Mouse (Mus musculus) forebrain, embryonic 12.5 days (tissue): Measurements from ENCODE around the gene Mbnl1. TPM values are rescaled to one million over a fixed set of nuclear protein-coding genes. Genes with fewer than 3 reads are reported as not detected.

Experiments used
- ATAC-seq: fragments of 200-750 bp; cut with Nextera tagmentation; 2 replicates; pipeline ENCODE4 v1.8.0; 2017; ENCODE audit warnings: moderate TSS enrichment; ENCODE audit not compliant: low FRiP score
- H3K27ac ChIP-seq: fragments of 300-500 bp; sonication (generic); 2 replicates; pipeline ENCODE4 v1.5.1; 2016; ENCODE audit warnings: mild to moderate bottlenecking
- H3K27me3 ChIP-seq: fragments of 300-500 bp; sonication (generic); 2 replicates; pipeline ENCODE4 v1.6.1; 2016; ENCODE audit warnings: mild to moderate bottlenecking
- H3K36me3 ChIP-seq: fragments of 300-500 bp; sonication (generic); replicated peaks from 2 replicates; pipeline ENCODE4 v1.6.1; 2016; ENCODE audit warnings: mild to moderate bottlenecking
- H3K4me1 ChIP-seq: fragments of 300-500 bp; sonication (generic); 2 replicates; pipeline ENCODE4 v1.6.1; 2016
- H3K4me2 ChIP-seq: fragments of 300-500 bp; sonication (generic); 2 replicates; pipeline ENCODE4 v1.6.1; 2016; ENCODE audit warnings: mild to moderate bottlenecking, moderate library complexity
- H3K4me3 ChIP-seq: fragments of 300-500 bp; sonication (generic); replicated peaks from 2 replicates; pipeline ENCODE4 v1.5.1; 2016; ENCODE audit warnings: mild to moderate bottlenecking
- H3K9ac ChIP-seq: fragments of 300-500 bp; sonication (generic); 2 replicates; pipeline ENCODE4 v1.6.1; 2016; ENCODE audit warnings: mild to moderate bottlenecking
- H3K9me3 ChIP-seq: fragments of 300-500 bp; sonication (generic); 2 replicates; pipeline ENCODE4 v1.6.1; 2016
- WGBS: fragments of 180-500 bp; shearing (Covaris S2); methylation state at CpG from one replicate; pipeline ENCODE4 v1.1.7; 2016; 5-methylcytosine and 5-hydroxymethylcytosine counted together
- polyA plus RNA-seq: library from polyadenylated mRNA; unstranded; fragments of >200 nt; fragmentation: Nextera tagmentation; extraction: Ambion mirVana; gene quantifications from 2 replicates; pipeline ENCODE4 v1.2.1, GENCODE M21; 2016

Mbnl1 gene
- polyA plus RNA-seq, 1 experiment from 2014 or later, result 37.3 TPM

DNA sequence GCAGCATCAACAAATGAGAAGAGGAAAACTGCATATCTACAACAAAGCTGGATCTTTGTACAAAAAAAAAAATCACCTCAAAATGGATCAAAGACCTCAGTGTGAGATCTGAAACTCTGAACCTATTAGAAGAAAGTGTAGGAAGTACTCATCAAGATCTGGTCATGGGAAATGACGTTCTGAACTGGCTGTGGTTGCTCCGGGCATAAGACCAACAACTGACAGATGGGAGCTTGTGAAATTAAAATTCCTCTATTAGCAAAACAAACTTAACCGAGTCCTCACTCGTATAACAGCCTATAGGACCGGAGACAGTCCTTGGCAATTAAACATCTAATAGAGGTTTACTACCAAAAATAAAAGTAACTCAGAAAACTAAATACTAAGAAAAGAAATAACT is 166.5 kb downstream of the Mbnl1 start:
- Histone ChIP-seq H3K36me3 (no peaks in the 10 kb centered on the region), H3K27ac (no peak overlapping the region), H3K4me2 (no peak overlapping the region), H3K9ac (no peak overlapping the region), H3K9me3 (no peaks in the 10 kb centered on the region), H3K27me3 (no peaks in the 10 kb centered on the region), H3K4me3 (no peak overlapping the region), H3K4me1 (no peaks in the 10 kb centered on the region)
- ATAC-seq, result no peak
- 87% methylated on average over 5 of the region's 5 CpGs for WGBS

DNA sequence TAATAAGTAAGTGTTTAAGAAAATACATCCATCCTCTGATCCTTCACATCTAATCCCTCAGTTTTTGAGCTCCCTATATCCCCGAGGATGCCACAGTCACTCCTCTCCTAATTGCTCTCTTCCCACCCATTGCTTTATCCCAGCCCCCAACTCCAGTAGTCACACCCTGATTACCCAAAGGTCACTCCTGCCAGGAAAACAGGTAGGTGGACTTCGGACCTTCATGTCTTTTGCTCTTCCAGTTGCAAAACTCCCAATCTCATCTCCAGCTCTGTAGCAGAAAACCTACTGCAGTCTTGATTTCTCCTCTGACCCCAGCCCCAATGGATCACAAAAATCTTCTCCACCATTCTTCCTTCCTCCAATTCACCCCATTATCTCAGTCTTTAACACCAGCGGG is 169.6 kb downstream of the Mbnl1 start:
- Histone ChIP-seq H3K4me1 (no peaks in the 10 kb centered on the region), H3K9me3 (no peaks in the 10 kb centered on the region), H3K4me2 (no peak overlapping the region), H3K36me3 (no peaks in the 10 kb centered on the region), H3K27me3 (no peaks in the 10 kb centered on the region), H3K9ac (no peak overlapping the region), H3K4me3 (no peak overlapping the region), H3K27ac (no peak overlapping the region)
- WGBS, result 76% methylated on average over 3 of the region's 3 CpGs
- no peak for ATAC-seq

DNA sequence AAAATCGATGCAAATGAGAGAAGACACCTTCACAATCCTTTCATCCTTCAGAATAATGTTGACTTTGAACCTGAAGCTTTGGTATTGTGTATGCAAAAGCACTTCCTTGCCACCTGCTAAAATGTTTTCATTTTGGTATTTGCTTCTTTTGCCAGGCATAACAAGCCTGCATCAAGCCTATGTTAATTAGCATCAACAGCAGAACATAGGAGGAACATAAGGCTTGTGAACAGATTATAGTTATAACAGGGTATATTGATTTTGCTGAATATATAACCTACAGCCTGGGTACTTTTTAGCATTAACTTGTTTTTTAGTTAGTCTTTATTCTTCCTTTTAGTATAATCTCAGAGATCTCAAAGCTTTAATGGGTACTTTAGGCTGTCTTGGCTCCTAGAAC is 172.9 kb downstream of the Mbnl1 start:
- ATAC-seq, result no peak
- H3K27ac ChIP-seq, result no peak overlapping the region
- H3K9me3 ChIP-seq, result no peaks in the 10 kb centered on the region
- H3K4me1 ChIP-seq, result no peaks in the 10 kb centered on the region
- H3K36me3 ChIP-seq, result no peaks in the 10 kb centered on the region
- WGBS, result 74% methylated on average over 1 of the region's 1 CpGs
- H3K27me3 ChIP-seq, result no peaks in the 10 kb centered on the region
- H3K4me3 ChIP-seq, result no peak overlapping the region
- no peak overlapping the region for H3K4me2 ChIP-seq
- H3K9ac ChIP-seq, result no peak overlapping the region

DNA sequence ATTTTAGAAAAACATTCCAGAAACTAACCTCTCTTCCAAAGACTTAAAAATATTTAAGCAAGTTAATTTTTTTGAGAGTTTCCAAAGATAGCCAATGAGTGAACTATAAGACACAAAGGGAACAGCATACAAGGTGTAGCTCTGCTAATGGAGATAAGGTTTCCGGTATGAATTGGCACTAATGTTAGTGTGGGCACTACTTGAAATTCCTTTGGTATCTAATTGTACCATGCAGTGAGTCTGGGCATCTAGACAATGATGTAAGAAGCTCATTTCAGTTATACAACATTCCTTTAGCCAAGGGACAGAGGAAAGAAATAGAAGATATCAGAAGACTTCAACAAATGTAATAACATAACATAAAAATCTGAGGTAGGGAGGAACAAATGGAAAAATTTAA is 175.7 kb downstream of the Mbnl1 start:
- Histone ChIP-seq H3K27ac (no peak overlapping the region), H3K9me3 (no peaks in the 10 kb centered on the region), H3K9ac (no peak overlapping the region), H3K27me3 (no peaks in the 10 kb centered on the region), H3K4me3 (no peak overlapping the region), H3K36me3 (no peaks in the 10 kb centered on the region), H3K4me2 (no peak overlapping the region), H3K4me1 (no peaks in the 10 kb centered on the region)
- WGBS, result 90% methylated on average over 1 of the region's 1 CpGs
- no peak for ATAC-seq

DNA sequence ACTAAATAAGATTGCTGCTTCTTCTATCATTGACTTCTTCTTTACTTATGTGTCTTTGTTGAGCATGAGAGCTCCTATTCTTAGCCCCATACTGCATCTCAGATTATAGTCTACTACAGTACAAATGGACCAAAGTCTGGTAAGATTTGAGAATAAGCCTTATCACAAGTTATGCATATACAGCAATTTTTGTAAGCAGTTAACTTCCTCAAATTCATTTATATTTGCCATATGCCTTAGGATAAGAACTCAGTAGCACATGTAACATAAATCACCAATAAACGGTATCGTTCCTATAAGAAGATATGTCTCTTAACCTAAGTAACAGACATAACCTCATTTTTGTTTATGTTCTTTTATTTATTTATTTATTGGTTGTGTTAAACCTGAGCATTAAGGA is 188.1 kb downstream of the Mbnl1 start:
- H3K4me3 ChIP-seq, result no peak overlapping the region
- no peak overlapping the region for H3K4me2 ChIP-seq
- no peaks in the 10 kb centered on the region for H3K27me3 ChIP-seq
- no peak for ATAC-seq
- H3K27ac ChIP-seq, result no peak overlapping the region
- no peaks in the 10 kb centered on the region for H3K36me3 ChIP-seq
- 97% methylated on average over 2 of the region's 2 CpGs for WGBS
- H3K9me3 ChIP-seq, result no peaks in the 10 kb centered on the region
- no peak overlapping the region for H3K9ac ChIP-seq
- H3K4me1 ChIP-seq, result no peaks in the 10 kb centered on the region
